Mouse (Mus musculus) intestine, embryonic 16.5 days (tissue): ENCODE results near the gene Eef1akmt1. TPM values are rescaled to one million over a fixed set of nuclear protein-coding genes. Genes with fewer than 3 reads are reported as not detected.

Experiments used
- ATAC-seq: fragments of 200-750 bp; cut with Nextera tagmentation; 2 replicates; pipeline ENCODE4 v1.8.0; 2017; ENCODE audit warnings: moderate TSS enrichment, moderate library complexity
- H3K27ac ChIP-seq: fragments of 300-500 bp; sonication (generic); 2 replicates; pipeline ENCODE4 v1.5.1; 2014; ENCODE audit warnings: mild to moderate bottlenecking, low read length
- H3K27me3 ChIP-seq: fragments of 300-500 bp; sonication (generic); replicated peaks from 2 replicates; pipeline ENCODE4 v1.6.1; 2014; ENCODE audit warnings: low read length, control low read depth, mixed read lengths; ENCODE audit not compliant: control insufficient read depth, insufficient read depth
- H3K36me3 ChIP-seq: fragments of 300-500 bp; sonication (generic); 2 replicates; pipeline ENCODE4 v1.6.1; 2014; ENCODE audit warnings: low read length, control low read depth; ENCODE audit not compliant: control insufficient read depth, insufficient read depth
- H3K4me1 ChIP-seq: fragments of 300-500 bp; sonication (generic); 2 replicates; pipeline ENCODE4 v1.6.1; 2014; ENCODE audit warnings: low read length, control low read depth, mixed read lengths; ENCODE audit not compliant: control insufficient read depth, insufficient read depth
- H3K4me2 ChIP-seq: fragments of 300-500 bp; sonication (generic); 2 replicates; pipeline ENCODE4 v1.6.1; 2014; ENCODE audit warnings: low read depth, low read length, control low read depth
- H3K4me3 ChIP-seq: fragments of 300-500 bp; sonication (generic); 2 replicates; pipeline ENCODE4 v1.5.1; 2014; ENCODE audit warnings: mild to moderate bottlenecking, low read length
- H3K9ac ChIP-seq: fragments of 300-500 bp; sonication (generic); 2 replicates; pipeline ENCODE4 v1.6.1; 2014; ENCODE audit warnings: low read depth, low read length
- H3K9me3 ChIP-seq: fragments of 300-500 bp; sonication (generic); 2 replicates; pipeline ENCODE4 v1.6.1; 2016; ENCODE audit warnings: low read length, control low read depth; ENCODE audit not compliant: control insufficient read depth
- WGBS: fragments of 180-500 bp; shearing (Covaris S2); extraction: QIAGEN DNeasy Blood & Tissue Kit; methylation state at CpG from one replicate; pipeline ENCODE4 v1.1.7; 2014; 5-methylcytosine and 5-hydroxymethylcytosine counted together
- polyA plus RNA-seq: library from polyadenylated mRNA; unstranded; fragments of >200 nt; fragmentation: Nextera tagmentation; extraction: Ambion mirVana; gene quantifications from 2 replicates; pipeline ENCODE4 v1.2.1, GENCODE M21; 2015

Eef1akmt1 gene
- polyA plus RNA-seq, 1 experiment from 2014 or later, result 91.7 TPM

DNA sequence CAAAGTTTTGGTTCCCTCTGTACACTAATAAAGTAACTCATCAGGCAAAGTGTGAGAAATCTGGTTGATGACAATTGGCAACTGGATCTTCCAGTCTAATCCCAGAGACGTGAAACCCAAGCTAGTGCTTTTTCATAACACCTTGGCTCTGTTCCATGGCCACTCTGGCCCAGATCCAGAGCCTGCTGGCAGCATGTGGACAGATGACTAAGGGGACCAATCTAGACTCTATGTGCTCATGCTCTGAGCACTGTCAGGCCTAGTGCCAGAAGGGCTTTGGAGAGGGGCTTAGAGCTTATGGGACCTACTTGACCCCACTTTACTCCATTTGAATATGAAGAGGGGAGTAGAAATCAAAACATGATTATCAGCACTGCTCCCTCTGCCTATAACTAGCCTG is 36.1 kb upstream of the Eef1akmt1 start:
- peak; percentile 78; the same call in 1 of the 2 replicates for ATAC-seq
- Histone ChIP-seq H3K4me1 (peaks cover 9% of the 10 kb centered on the region; the same call in 1 of the 2 replicates), H3K9me3 (no peaks in the 10 kb centered on the region), H3K27ac (no peak overlapping the region), H3K9ac (no peak overlapping the region), H3K4me2 (no peak overlapping the region), H3K4me3 (no peak overlapping the region), H3K27me3 (no peaks in the 10 kb centered on the region), H3K36me3 (peaks cover 11% of the 10 kb centered on the region)
- 9% methylated on average over 1 of the region's 1 CpGs for WGBS

DNA sequence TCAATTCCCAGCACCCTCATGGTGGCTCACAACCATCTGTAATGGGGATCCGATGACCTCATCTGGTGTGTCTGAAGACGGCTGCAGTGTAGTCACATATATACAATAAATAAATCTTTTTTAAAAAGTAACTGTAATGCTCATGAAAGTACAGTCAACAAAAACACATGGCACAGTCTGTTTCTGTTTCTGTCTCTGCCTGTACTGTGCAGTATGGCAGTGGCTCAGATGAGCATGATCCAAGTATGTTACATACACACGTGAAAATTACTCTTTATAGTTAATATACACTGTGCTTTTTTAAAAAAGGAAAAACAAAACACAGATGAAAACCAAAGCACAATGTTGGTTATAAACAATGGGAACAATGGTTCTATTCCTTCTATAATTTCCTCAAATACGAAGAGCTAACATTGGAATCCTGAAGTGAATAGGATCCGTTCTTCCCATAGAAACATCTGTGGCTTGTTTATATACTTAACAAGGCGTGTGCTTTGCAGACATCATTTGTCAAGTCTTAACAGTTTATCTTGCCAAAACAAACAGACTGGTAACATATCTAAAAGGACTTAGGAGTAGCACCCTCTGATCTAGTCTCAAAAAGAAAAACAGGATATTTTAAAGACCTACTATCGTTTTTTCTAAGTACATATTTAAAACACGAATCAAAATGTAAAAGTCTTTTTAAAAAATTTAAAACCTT is 35.4 kb upstream of the Eef1akmt1 start:
- H3K36me3 ChIP-seq, result peaks cover 11% of the 10 kb centered on the region
- H3K4me2 ChIP-seq, result no peak overlapping the region
- no peak overlapping the region for H3K9ac ChIP-seq
- H3K27me3 ChIP-seq, result no peaks in the 10 kb centered on the region
- H3K27ac ChIP-seq, result no peak overlapping the region
- H3K4me1 ChIP-seq, result peaks cover 9% of the 10 kb centered on the region; the same call in 1 of the 2 replicates
- H3K9me3 ChIP-seq, result no peaks in the 10 kb centered on the region
- no peak overlapping the region for H3K4me3 ChIP-seq
- no peak for ATAC-seq
- WGBS, result 51% methylated on average over 8 of the region's 8 CpGs

DNA sequence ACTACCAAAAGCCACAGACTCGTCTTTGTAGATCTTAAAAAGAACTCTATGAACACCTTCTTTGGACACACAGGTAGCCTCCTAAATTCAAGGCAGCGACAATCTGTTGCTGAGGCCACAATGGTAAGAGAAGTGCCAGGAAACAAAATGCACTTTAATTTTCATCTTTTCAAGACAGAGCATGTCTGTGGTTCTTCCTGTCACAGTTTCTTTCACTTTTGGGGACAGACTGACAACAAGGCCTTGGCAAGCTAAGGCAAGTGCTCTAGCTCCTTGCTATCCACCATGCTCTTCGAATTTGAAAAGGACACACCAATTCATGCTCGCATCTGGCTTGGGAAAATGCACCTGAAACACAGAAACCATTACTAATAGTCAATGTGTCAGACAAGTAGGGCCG is 21.9 kb upstream of the Eef1akmt1 start:
- 95% methylated on average over 5 of the region's 5 CpGs for WGBS
- ATAC-seq, result no peak
- no peak overlapping the region for H3K27ac ChIP-seq
- no peak overlapping the region for H3K9ac ChIP-seq
- H3K27me3 ChIP-seq, result no peaks in the 10 kb centered on the region
- no peak overlapping the region for H3K4me3 ChIP-seq
- no peak overlapping the region for H3K4me2 ChIP-seq
- no peaks in the 10 kb centered on the region for H3K9me3 ChIP-seq
- H3K36me3 ChIP-seq, result peaks cover 15% of the 10 kb centered on the region; the same call in 1 of the 2 replicates
- H3K4me1 ChIP-seq, result no peaks in the 10 kb centered on the region

- no peak overlapping the region for H3K4me2 ChIP-seq
- 93% methylated on average over 3 of the region's 3 CpGs for WGBS
- no peak for ATAC-seq
- no peaks in the 10 kb centered on the region for H3K27me3 ChIP-seq
- no peak overlapping the region for H3K27ac ChIP-seq
- no peak overlapping the region for H3K4me3 ChIP-seq
- H3K4me1 ChIP-seq, result no peaks in the 10 kb centered on the region
- peaks cover 18% of the 10 kb centered on the region; the same call in 1 of the 2 replicates for H3K36me3 ChIP-seq
- no peak overlapping the region for H3K9ac ChIP-seq
- no peaks in the 10 kb centered on the region for H3K9me3 ChIP-seq
Observed at GRCm38 (mm10) chr14:57591830-57592229, 20.4 kb upstream of the Eef1akmt1 start.

GRCm38 (mm10) chr14:57576364-57577060 is 5.1 kb upstream of the Eef1akmt1 start:
- Histone ChIP-seq H3K4me1 (no peaks in the 10 kb centered on the region), H3K9me3 (peaks cover 4% of the 10 kb centered on the region), H3K4me3 (no peak overlapping the region), H3K27me3 (no peaks in the 10 kb centered on the region), H3K27ac (no peak overlapping the region), H3K4me2 (no peak overlapping the region), H3K9ac (no peak overlapping the region), H3K36me3 (peaks cover 3% of the 10 kb centered on the region; the same call in 1 of the 2 replicates)
- 88% methylated on average over 2 of the region's 2 CpGs for WGBS
- ATAC-seq, result no peak

DNA sequence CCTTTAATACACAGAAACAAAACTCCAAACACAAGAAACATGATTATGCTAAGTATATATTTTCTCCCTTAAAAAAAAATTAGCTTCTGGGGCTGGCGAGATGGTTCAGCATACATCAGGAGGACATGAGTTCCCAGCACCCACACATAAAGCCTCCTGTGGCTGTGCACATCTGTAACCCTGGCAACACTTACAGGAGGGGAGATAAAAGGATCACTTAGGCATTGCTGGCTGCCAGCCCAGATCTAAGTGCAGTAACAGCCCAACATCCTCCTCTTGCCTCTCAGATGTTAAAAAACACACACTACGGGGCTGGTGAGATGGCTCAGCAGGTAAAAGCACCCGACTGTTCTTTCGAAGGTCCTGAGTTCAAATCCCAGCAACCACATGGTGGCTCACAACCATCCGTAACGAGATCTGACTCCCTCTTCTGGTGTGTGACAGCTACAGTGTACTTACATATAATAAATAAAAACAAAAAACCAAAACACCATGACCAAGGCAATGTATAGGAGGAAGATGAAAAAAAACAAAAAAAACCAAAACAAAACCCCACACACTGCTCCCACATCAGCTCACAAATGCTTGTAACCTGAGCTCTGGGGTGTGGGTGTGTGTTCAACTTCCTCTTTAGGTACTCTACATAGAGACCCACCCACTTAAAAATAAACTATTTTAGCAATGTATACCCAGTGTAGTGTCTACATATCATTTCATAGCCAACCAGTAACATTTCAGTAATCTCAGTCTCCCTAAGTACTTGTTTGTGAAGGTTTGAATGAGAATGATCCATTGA is 3.6 kb upstream of the Eef1akmt1 start:
- ATAC-seq, result no peak
- Histone ChIP-seq H3K4me2 (no peak overlapping the region), H3K4me3 (no peak overlapping the region), H3K27ac (no peak overlapping the region), H3K27me3 (no peaks in the 10 kb centered on the region), H3K9ac (no peak overlapping the region), H3K9me3 (peaks cover 4% of the 10 kb centered on the region), H3K4me1 (0 out of 2 replicates have a peak, but pooled peaks cover 5% of the 10 kb centered on the region), H3K36me3 (peaks cover 3% of the 10 kb centered on the region; the same call in 1 of the 2 replicates)
- 83% methylated on average over 6 of the region's 6 CpGs for WGBS

DNA sequence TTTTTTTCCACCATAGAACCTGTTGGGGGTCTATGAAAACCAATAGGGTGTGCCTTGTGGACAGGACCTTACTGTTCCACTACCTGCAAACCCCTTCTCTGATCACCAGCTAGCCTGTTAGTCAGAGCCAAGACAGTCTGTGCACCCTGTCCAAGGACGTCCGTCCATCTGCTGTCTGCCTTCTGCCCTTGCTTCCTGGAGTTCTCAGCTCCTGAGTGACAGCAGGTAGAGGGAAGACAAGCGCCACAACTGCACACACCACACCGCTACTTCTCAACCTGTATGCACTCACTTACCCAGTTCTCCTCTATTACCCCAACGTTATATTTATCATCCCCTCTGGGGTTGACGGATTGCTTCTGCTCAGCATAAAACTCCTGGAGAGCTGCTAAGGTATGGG is 5.8 kb downstream of the Eef1akmt1 start:
- Histone ChIP-seq H3K9me3 (no peaks in the 10 kb centered on the region), H3K4me2 (no peak overlapping the region), H3K9ac (no peak overlapping the region), H3K4me1 (0 out of 2 replicates have a peak, but pooled peaks cover 2% of the 10 kb centered on the region), H3K27me3 (no peaks in the 10 kb centered on the region), H3K36me3 (no peaks in the 10 kb centered on the region), H3K27ac (no peak overlapping the region), H3K4me3 (no peak overlapping the region)
- 80% methylated on average over 6 of the region's 6 CpGs for WGBS
- ATAC-seq, result no peak

DNA sequence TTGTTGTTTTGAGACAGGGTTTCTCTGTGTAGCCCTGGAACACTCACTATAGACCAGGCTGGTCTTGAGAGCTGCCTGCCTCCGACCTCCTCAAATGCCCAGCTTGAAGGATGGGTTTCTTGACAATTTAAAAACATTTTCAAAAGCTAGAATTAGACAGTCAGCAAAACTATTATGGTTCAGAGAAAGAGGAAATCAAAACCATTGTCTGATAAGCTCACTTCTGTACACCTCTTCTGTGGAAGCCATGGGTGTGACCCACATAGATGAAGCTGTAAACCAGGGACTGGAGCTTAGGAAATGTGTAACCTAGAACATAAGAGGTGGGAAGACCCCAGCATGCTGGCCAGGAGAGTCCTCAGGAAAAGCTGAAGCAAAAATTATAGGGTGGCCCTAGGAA is 14.5 kb downstream of the Eef1akmt1 start:
- Histone ChIP-seq H3K4me3 (no peak overlapping the region), H3K9ac (no peak overlapping the region), H3K4me1 (no peaks in the 10 kb centered on the region), H3K9me3 (no peaks in the 10 kb centered on the region), H3K36me3 (0 out of 2 replicates have a peak, but pooled peaks cover 4% of the 10 kb centered on the region), H3K27me3 (no peaks in the 10 kb centered on the region), H3K4me2 (no peak overlapping the region), H3K27ac (no peak overlapping the region)
- no peak for ATAC-seq
- WGBS, result 94% methylated on average over 1 of the region's 1 CpGs

GRCm38 (mm10) chr14:57555471-57556070 is 15.8 kb downstream of the Eef1akmt1 start:
- no peak overlapping the region for H3K4me3 ChIP-seq
- H3K9me3 ChIP-seq, result no peaks in the 10 kb centered on the region
- H3K27ac ChIP-seq, result no peak overlapping the region
- H3K27me3 ChIP-seq, result no peaks in the 10 kb centered on the region
- ATAC-seq, result no peak
- H3K36me3 ChIP-seq, result 0 out of 2 replicates have a peak, but pooled peaks cover 4% of the 10 kb centered on the region
- no peak overlapping the region for H3K4me2 ChIP-seq
- 89% methylated on average over 7 of the region's 7 CpGs for WGBS
- no peak overlapping the region for H3K9ac ChIP-seq
- no peaks in the 10 kb centered on the region for H3K4me1 ChIP-seq
